Mouse (Mus musculus) spleen, adult 18-20 months (tissue): ENCODE data around the gene Tbx21.
A peak's percentile ranks its signal among the peaks of the same experiment; 100 is the strongest.

Source experiments
- DNase-seq, 2 experiments: peaks; one replicate each; pipeline ENCODE4 v3.0.0; 2022; ENCODE audit warnings: mixed read lengths in 2 of 2

The Tbx21 gene

GRCm38 (mm10) chr11:97080291-97080690, 34.8 kb downstream of the Tbx21 start:
- DNase-seq, result no peak

- DNase-seq, result no peak
Observed at GRCm38 (mm10) chr11:97078751-97079150, 36.4 kb downstream of the Tbx21 start.

GRCm38 (mm10) chr11:97074235-97074634, 40.9 kb downstream of the Tbx21 start:
- no peak for DNase-seq

- peak in 1 of 2 experiments; percentile 21 for DNase-seq
Observed at GRCm38 (mm10) chr11:97072533-97072932, 42.6 kb downstream of the Tbx21 start.

GRCm38 (mm10) chr11:97071129-97071528, 44.0 kb downstream of the Tbx21 start:
- no peak for DNase-seq

- DNase-seq, result no peak
Observed at GRCm38 (mm10) chr11:97069770-97070169, 45.4 kb downstream of the Tbx21 start.

GRCm38 (mm10) chr11:97069333-97069732, 45.8 kb downstream of the Tbx21 start:
- no peak for DNase-seq

GRCm38 (mm10) chr11:97066656-97067360, 48.3 kb downstream of the Tbx21 start:
- DNase-seq, result no peak

GRCm38 (mm10) chr11:97065538-97066295, 49.4 kb downstream of the Tbx21 start:
- DNase-seq, result no peak

- DNase-seq, result no peak
Observed at GRCm38 (mm10) chr11:97063921-97064295, 51.2 kb downstream of the Tbx21 start.

- DNase-seq, result no peak
Observed at GRCm38 (mm10) chr11:97063274-97063920, 51.7 kb downstream of the Tbx21 start.

- peak in 1 of 2 experiments; percentile 40 for DNase-seq
Observed at GRCm38 (mm10) chr11:97052219-97052646, 62.9 kb downstream of the Tbx21 start.

- no peak for DNase-seq
Observed at GRCm38 (mm10) chr11:97050944-97051586, 64.1 kb downstream of the Tbx21 start.

GRCm38 (mm10) chr11:97050216-97050943, 64.8 kb downstream of the Tbx21 start, which contains the start of gene Osbpl7:
Osbpl7 (plus strand) TSS chr11:97050628.
- peak; percentile 67 for DNase-seq

GRCm38 (mm10) chr11:97049492-97050085, 65.5 kb downstream of the Tbx21 start:
- no peak for DNase-seq

- DNase-seq, result no peak
Observed at GRCm38 (mm10) chr11:97048090-97048650, 67.0 kb downstream of the Tbx21 start.
